Mouse (Mus musculus) kidney, postnatal 0 days (tissue): ENCODE measurements around the gene Fam198a. TPM values are rescaled to one million over a fixed set of nuclear protein-coding genes. Genes with fewer than 3 reads are reported as not detected.

ENCODE experiments used
- ATAC-seq: fragments of 200-750 bp; cut with Nextera tagmentation; replicated peaks from 2 replicates; pipeline ENCODE4 v1.8.0; 2017; ENCODE audit warnings: low read depth, moderate number of reproducible peaks, moderate TSS enrichment, moderate library complexity; ENCODE audit not compliant: low FRiP score
- DNase-seq: peaks from one replicate; pipeline ENCODE4 v3.0.0-alpha.2; 2016; ENCODE audit warnings: low spot score
- H3K27ac ChIP-seq: fragments of 300-500 bp; sonication (generic); 2 replicates; pipeline ENCODE4 v1.5.1; 2014; ENCODE audit warnings: mild to moderate bottlenecking
- H3K27me3 ChIP-seq: fragments of 300-500 bp; sonication (generic); 2 replicates; pipeline ENCODE4 v1.6.1; 2014; ENCODE audit warnings: low read length, mixed read lengths; ENCODE audit not compliant: insufficient read depth
- H3K36me3 ChIP-seq: fragments of 300-500 bp; sonication (generic); 2 replicates; pipeline ENCODE4 v1.6.1; 2014; ENCODE audit warnings: low read length, mixed read lengths; ENCODE audit not compliant: insufficient read depth
- H3K4me1 ChIP-seq: fragments of 300-500 bp; sonication (generic); replicated peaks from 2 replicates; pipeline ENCODE4 v1.6.1; 2014; ENCODE audit warnings: antibody characterized with exemption, low read length, mixed read lengths; ENCODE audit not compliant: insufficient read depth
- H3K4me2 ChIP-seq: fragments of 300-500 bp; sonication (generic); 2 replicates; pipeline ENCODE4 v1.6.1; 2014; ENCODE audit warnings: mild to moderate bottlenecking, low read length, moderate library complexity, mixed read lengths
- H3K4me3 ChIP-seq: fragments of 300-500 bp; sonication (generic); replicated peaks from 2 replicates; pipeline ENCODE4 v1.5.1; 2014; ENCODE audit warnings: low read depth, low read length
- H3K9ac ChIP-seq: fragments of 300-500 bp; sonication (generic); 2 replicates; pipeline ENCODE4 v1.6.1; 2014; ENCODE audit warnings: low read depth, low read length
- H3K9me3 ChIP-seq: fragments of 300-500 bp; sonication (generic); replicated peaks from 2 replicates; pipeline ENCODE4 v1.6.1; 2016; ENCODE audit warnings: low read length, inconsistent platforms, mixed read lengths
- CTCF ChIP-seq: IDR thresholded peaks from 2 replicates; pipeline ENCODE4 v1.5.1; 2016; ENCODE audit warnings: antibody characterized with exemption, low read depth, mild to moderate bottlenecking, moderate library complexity
- WGBS: fragments of 180-500 bp; shearing (Covaris S2); extraction: QIAGEN DNeasy Blood & Tissue Kit; methylation state at CpG from one replicate; pipeline ENCODE4 v1.1.7; 2014; 5-methylcytosine and 5-hydroxymethylcytosine counted together
- polyA plus RNA-seq: library from polyadenylated mRNA; unstranded; fragments of >200 nt; fragmentation: Nextera tagmentation; extraction: Ambion mirVana; gene quantifications from 2 replicates; pipeline ENCODE4 v1.2.1, GENCODE M21; 2015

The Fam198a gene
- polyA plus RNA-seq, 1 experiment from 2014 or later: 0.50 TPM

GRCm38 (mm10) chr9:121936952-121937351, 13.8 kb upstream of the Fam198a start:
- ATAC-seq (0 out of 2 replicates have a peak, but pooled peaks have one; percentile 43), DNase-seq (no peak)
- Histone ChIP-seq H3K27me3 (no peaks in the 10 kb centered on the region), H3K27ac (no peak overlapping the region), H3K4me3 (no peak overlapping the region), H3K9me3 (no peaks in the 10 kb centered on the region), H3K4me1 (no peaks in the 10 kb centered on the region), H3K4me2 (no peak overlapping the region), H3K9ac (no peak overlapping the region), H3K36me3 (no peaks in the 10 kb centered on the region)
- TF ChIP-seq CTCF: no peak
- 83% methylated on average over 1 of the region's 1 CpGs for WGBS

- no peak for TF ChIP-seq CTCF
- Histone ChIP-seq H3K4me2 (peak overlapping the region; percentile 51), H3K27me3 (no peaks in the 10 kb centered on the region), H3K9ac (no peak overlapping the region), H3K4me1 (no peaks in the 10 kb centered on the region), H3K27ac (no peak overlapping the region), H3K36me3 (no peaks in the 10 kb centered on the region), H3K9me3 (no peaks in the 10 kb centered on the region), H3K4me3 (no peak overlapping the region)
- ATAC-seq: 0 out of 2 replicates have a peak, but pooled peaks have one; percentile 7
- WGBS: 52% methylated on average over 6 of the region's 6 CpGs
- DNase-seq: no peak
These were observed 13.3 kb upstream of the Fam198a start for GRCm38 (mm10) chr9:121937451-121937864.

- ATAC-seq (peak; percentile 36), DNase-seq (peak; percentile 44)
- H3K36me3 ChIP-seq: no peaks in the 10 kb centered on the region
- 0 out of 2 replicates have a peak overlapping the region, but pooled peaks have one; percentile 23 for H3K9ac ChIP-seq
- H3K4me1 ChIP-seq: no peaks in the 10 kb centered on the region
- H3K27me3 ChIP-seq: no peaks in the 10 kb centered on the region
- no peak for TF ChIP-seq CTCF
- H3K4me3 ChIP-seq: peak overlapping the region; percentile 34
- H3K9me3 ChIP-seq: no peaks in the 10 kb centered on the region
- H3K4me2 ChIP-seq: peak overlapping the region; percentile 51
- 52% methylated on average over 21 of the region's 21 CpGs for WGBS
- no peak overlapping the region for H3K27ac ChIP-seq
These were observed 12.8 kb upstream of the Fam198a start for GRCm38 (mm10) chr9:121937944-121938355.

DNA sequence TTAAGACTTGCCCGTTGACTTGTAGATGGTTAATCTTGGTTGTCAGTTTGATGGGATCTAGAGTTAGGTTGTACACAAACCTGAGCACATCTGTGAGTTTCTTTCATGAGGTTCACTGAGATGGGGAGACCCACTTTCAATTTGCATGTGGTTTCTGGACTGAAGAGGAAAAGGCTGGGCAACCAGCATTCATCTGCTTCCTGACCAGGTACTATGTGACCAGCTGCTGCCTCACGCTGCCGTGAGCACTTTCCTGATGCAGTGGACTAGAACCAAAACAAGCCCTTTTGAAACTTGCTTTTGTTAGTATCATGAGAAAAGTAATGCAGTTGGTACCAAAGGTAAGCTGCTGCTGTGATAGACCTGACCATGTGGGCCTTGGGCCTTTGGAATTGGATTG, 7.8 kb upstream of the Fam198a start:
- Histone ChIP-seq H3K4me2 (no peak overlapping the region), H3K36me3 (no peaks in the 10 kb centered on the region), H3K27me3 (no peaks in the 10 kb centered on the region), H3K9me3 (no peaks in the 10 kb centered on the region), H3K4me1 (no peaks in the 10 kb centered on the region), H3K9ac (no peak overlapping the region), H3K4me3 (no peak overlapping the region), H3K27ac (no peak overlapping the region)
- no peak for DNase-seq
- 78% methylated on average over 3 of the region's 3 CpGs for WGBS
- TF ChIP-seq CTCF: no peak
- no peak for ATAC-seq

- Histone ChIP-seq H3K4me2 (no peak overlapping the region), H3K9me3 (no peaks in the 10 kb centered on the region), H3K27ac (no peak overlapping the region), H3K4me3 (no peak overlapping the region), H3K4me1 (no peaks in the 10 kb centered on the region), H3K27me3 (no peaks in the 10 kb centered on the region), H3K9ac (no peak overlapping the region), H3K36me3 (no peaks in the 10 kb centered on the region)
- WGBS: 74% methylated on average over 3 of the region's 3 CpGs
- TF ChIP-seq CTCF: no peak
- DNase-seq (no peak), ATAC-seq (no peak)
These were observed 7.2 kb upstream of the Fam198a start for GRCm38 (mm10) chr9:121943628-121944027.

GRCm38 (mm10) chr9:121947784-121948183, 3.0 kb upstream of the Fam198a start:
- ATAC-seq: no peak
- DNase-seq: peak; percentile 84
- no peak overlapping the region for H3K27ac ChIP-seq
- TF ChIP-seq CTCF: peak; percentile 81
- H3K9me3 ChIP-seq: no peaks in the 10 kb centered on the region
- WGBS: 11% methylated on average over 4 of the region's 4 CpGs
- H3K36me3 ChIP-seq: no peaks in the 10 kb centered on the region
- H3K4me2 ChIP-seq: no peak overlapping the region
- H3K4me1 ChIP-seq: no peaks in the 10 kb centered on the region
- H3K9ac ChIP-seq: no peak overlapping the region
- H3K4me3 ChIP-seq: no peak overlapping the region
- no peaks in the 10 kb centered on the region for H3K27me3 ChIP-seq

DNA sequence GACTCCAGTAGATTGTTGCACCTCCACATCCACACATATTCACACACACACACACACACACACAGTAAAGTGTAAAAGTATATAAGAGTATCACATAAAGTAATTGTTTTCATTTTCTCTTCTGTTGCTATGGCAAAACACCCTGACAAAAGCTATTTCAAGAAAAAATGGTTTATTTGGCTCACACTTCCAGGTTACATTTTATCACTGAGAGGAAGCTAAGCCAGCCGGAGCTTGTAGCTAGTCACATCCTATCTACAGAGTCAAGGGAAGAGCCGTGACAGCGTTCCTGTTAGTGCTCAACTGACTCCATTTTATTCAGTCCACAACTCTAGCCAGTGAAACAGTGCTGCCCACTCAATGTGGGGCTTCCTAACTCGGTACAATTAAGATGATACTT, 2.4 kb upstream of the Fam198a start:
- Histone ChIP-seq H3K4me2 (no peak overlapping the region), H3K4me1 (no peaks in the 10 kb centered on the region), H3K36me3 (no peaks in the 10 kb centered on the region), H3K9ac (no peak overlapping the region), H3K9me3 (no peaks in the 10 kb centered on the region), H3K4me3 (no peak overlapping the region), H3K27me3 (no peaks in the 10 kb centered on the region), H3K27ac (no peak overlapping the region)
- no peak for ATAC-seq
- TF ChIP-seq CTCF: no peak
- no peak for DNase-seq
- 67% methylated on average over 4 of the region's 4 CpGs for WGBS
